Mouse (Mus musculus) CH12.LX (cell line): Measurements from ENCODE around the gene Tspan15.

Source experiments
- CTCF ChIP-seq, 2 experiments: IDR thresholded peaks in 1 of 2; conservative IDR thresholded peaks in 1 of 2; 2 replicates each; pipeline ENCODE4 v1.5.1; 2011 to 2012; ENCODE audit warnings: low read depth in 2 of 2, low read length in 2 of 2, improper control_type of control experiment in 1 of 2, inconsistent platforms in 1 of 2, mild to moderate bottlenecking in 1 of 2, moderate library complexity in 1 of 2
- HCFC1 ChIP-seq: IDR thresholded peaks from 2 replicates; pipeline ENCODE4 v1.6.1; 2012; ENCODE audit warnings: low read depth, mild to moderate bottlenecking, inconsistent platforms, low read length, improper control_type of control experiment
- POLR2A ChIP-seq: IDR thresholded peaks from 2 replicates; pipeline ENCODE4 v1.6.1; 2011; ENCODE audit warnings: low read depth, mild to moderate bottlenecking, improper control_type of control experiment, low read length
- SIN3A ChIP-seq: IDR thresholded peaks from 2 replicates; pipeline ENCODE4 v1.6.1; 2012; ENCODE audit warnings: low read length, improper control_type of control experiment, inconsistent platforms
- TBP ChIP-seq: conservative IDR thresholded peaks from 2 replicates; pipeline ENCODE4 v1.6.1; 2011; ENCODE audit warnings: low read depth, low read length, improper control_type of control experiment
- ZKSCAN1 ChIP-seq: IDR thresholded peaks from 2 replicates; pipeline ENCODE4 v1.6.1; 2012; ENCODE audit warnings: low read depth, inconsistent platforms, low read length, improper control_type of control experiment, borderline replicate concordance
- ZNF384 ChIP-seq: IDR thresholded peaks from 2 replicates; pipeline ENCODE4 v1.6.1; 2012; ENCODE audit warnings: low read depth, low read length, improper control_type of control experiment, inconsistent platforms

DNA sequence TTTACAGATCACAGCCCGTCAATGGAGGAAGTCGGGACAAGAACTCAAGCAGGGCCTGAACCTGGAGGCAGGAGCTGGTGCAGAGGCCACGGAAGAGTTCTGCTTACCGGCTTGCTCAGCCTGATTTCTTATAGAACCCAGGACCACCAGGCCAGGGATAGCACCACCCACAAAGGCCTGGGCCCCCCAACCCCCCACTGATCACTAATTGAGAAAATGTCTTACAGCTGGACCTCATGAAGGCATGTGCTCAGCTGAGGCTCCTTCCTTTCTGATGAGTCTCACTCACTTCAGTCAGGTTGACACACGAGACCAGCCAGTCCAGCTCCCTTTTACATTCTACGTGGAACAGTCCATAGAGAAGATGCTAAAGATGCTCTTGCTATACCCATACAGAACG lies 5.2 kb downstream of the Tspan15 start:
- no peak for TF ChIP-seq CTCF (conservative IDR thresholded peaks at IDR 0.05 in 1 of 2, IDR thresholded peaks at IDR 0.05 in 1 of 2; ENCODE audit: low read depth in 2 of 2, low read length in 2 of 2)
- no peak for TF ChIP-seq TBP
- no peak for TF ChIP-seq ZKSCAN1
- no peak for TF ChIP-seq ZNF384
- TF ChIP-seq POLR2A, result no peak
- TF ChIP-seq SIN3A, result no peak
- TF ChIP-seq HCFC1, result no peak
